Mouse (Mus musculus): ENCODE measurements around the gene Fancm.

- TF ChIP-seq POLR2A (IDR thresholded peaks at IDR 0.05; ENCODE audit: low read depth, low read length) (no peak), CTCF (IDR thresholded peaks at IDR 0.05; ENCODE audit: extremely low read depth, insufficient read length, insufficient replicate concordance, low read depth, low read length) (no peak)
These were observed 17.2 kb upstream of the Fancm start for GRCm38 (mm10) chr12:65058203-65058602.

Measured in small intestine, adult 2 months (tissue).